Mouse (Mus musculus): Measurements from ENCODE around the gene Osbpl2. TPM values are rescaled to one million over a fixed set of nuclear protein-coding genes. Genes with fewer than 3 reads are reported as not detected.

Osbpl2 gene
- total and polyA plus RNA-seq, 3 experiments: 11.4 to 15.6 (median 12.8) TPM

DNA sequence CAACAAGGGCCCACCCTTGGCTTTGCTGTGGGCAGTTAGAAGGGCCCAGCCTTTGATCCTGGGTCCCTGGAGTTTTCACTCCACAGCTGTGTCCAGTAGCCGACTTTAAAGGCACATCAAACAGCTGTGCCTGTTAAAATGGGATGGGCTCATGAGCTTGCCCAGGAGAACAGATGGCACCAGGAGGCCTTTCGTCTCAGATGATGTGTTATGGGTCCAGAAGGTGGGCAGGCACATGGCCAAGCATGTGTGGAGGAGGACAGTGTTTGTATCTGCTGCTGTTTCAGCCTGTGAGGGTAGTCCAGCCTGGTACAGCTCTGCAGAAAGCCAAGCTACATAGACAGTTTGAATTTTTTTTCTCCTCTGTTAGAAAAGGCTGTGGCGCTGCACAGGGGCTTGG lies 35.7 kb downstream of the Osbpl2 start:
- no peaks in the 10 kb centered on the region for H3K9me3 ChIP-seq (replicated peaks; ENCODE audit: low read length)
- no peak overlapping the region for H3K4me3 ChIP-seq (replicated peaks in 1 of 3; ENCODE audit: low read depth in 2 of 3, low read length in 2 of 3, poor library complexity in 1 of 3)
- TF ChIP-seq RAD21 (IDR thresholded peaks at IDR 0.05; ENCODE audit: low read depth, low read length) (no peak), POLR2AphosphoS2 (IDR thresholded peaks at IDR 0.05; ENCODE audit: low read depth, low read length) (no peak), MYC (IDR thresholded peaks at IDR 0.05; ENCODE audit: low read depth, low read length) (no peak), JUN (IDR thresholded peaks at IDR 0.05; ENCODE audit: insufficient read depth, low read depth, low read length) (no peak), JUND (conservative IDR thresholded peaks at IDR 0.05; ENCODE audit: low read depth, low read length) (no peak), MEF2A (IDR thresholded peaks at IDR 0.05; ENCODE audit: borderline replicate concordance, low read depth, low read length) (no peak), MAZ (IDR thresholded peaks at IDR 0.05; ENCODE audit: low read depth, low read length) (no peak), PAX5 (IDR thresholded peaks at IDR 0.05; ENCODE audit: low read length) (no peak), KAT2A (IDR thresholded peaks at IDR 0.05; ENCODE audit: insufficient replicate concordance, low read length) (no peak)
- in situ Hi-C loops (cut with MboI; ENCODE audit: low pct_ligation_motif_present, low pct_unique_long_range_greater_than_20kb, low sequenced_read_pairs): no loop called here
- dilution Hi-C loops (cut with MboI; ENCODE audit: extremely low pct_ligation_motif_present, extremely low pct_unique_long_range_greater_than_20kb, low sequenced_read_pairs): no loop called here
- no peaks in the 10 kb centered on the region for H3K79me2 ChIP-seq (replicated peaks; ENCODE audit: control insufficient read depth, extremely low read depth, insufficient read depth, poor library complexity, severe bottlenecking)
- no peak overlapping the region for H3K27ac ChIP-seq (ENCODE audit: insufficient read depth, low read depth)
- H3K4me2 ChIP-seq (ENCODE audit: insufficient read depth, low read depth, poor library complexity, severe bottlenecking): no peak overlapping the region
- DNase-seq (ENCODE audit: extremely low read depth): no peak
- no peaks in the 10 kb centered on the region for H3K27me3 ChIP-seq (replicated peaks)
- no peak overlapping the region for H3K9ac ChIP-seq (ENCODE audit: insufficient read depth, low read depth)
- H3K4me1 ChIP-seq (ENCODE audit: control insufficient read depth in 1 of 2, insufficient read depth in 2 of 2): no peaks in the 10 kb centered on the region
- H3K36me3 ChIP-seq (replicated peaks in 1 of 2; ENCODE audit: control insufficient read depth in 1 of 2, insufficient read depth in 1 of 2, low read length in 1 of 2): peaks cover 68 to 82% of the 10 kb centered on the region in 2 experiments

DNA sequence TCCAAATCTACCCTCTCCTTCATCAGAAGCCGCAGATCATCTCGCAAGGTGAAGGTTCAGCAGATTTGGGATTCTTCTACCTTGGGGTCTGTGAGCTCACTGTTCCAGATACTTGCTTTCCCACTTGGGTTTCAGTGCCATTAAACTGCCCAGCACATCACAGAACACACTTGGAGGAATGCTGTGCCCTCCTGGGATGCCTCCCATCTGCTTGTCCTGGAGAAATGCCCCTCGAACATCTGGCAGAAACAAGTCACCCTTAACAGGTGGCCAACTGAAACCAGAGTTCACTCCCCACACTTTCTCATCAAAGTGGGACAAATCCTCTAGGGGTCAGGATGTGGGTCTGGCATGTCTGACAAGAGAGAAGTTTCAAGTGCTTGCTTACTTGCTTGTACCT lies 39.5 kb downstream of the Osbpl2 start:
- H3K4me3 ChIP-seq (replicated peaks in 1 of 3; ENCODE audit: low read depth in 2 of 3, low read length in 2 of 3, poor library complexity in 1 of 3): no peak overlapping the region
- H3K4me1 ChIP-seq (ENCODE audit: control insufficient read depth in 1 of 2, insufficient read depth in 2 of 2): no peaks in the 10 kb centered on the region
- H3K4me2 ChIP-seq (ENCODE audit: insufficient read depth, low read depth, poor library complexity, severe bottlenecking): no peak overlapping the region
- H3K9ac ChIP-seq (ENCODE audit: insufficient read depth, low read depth): no peak overlapping the region
- in situ Hi-C loops (cut with MboI; ENCODE audit: low pct_ligation_motif_present, low pct_unique_long_range_greater_than_20kb, low sequenced_read_pairs) (no loop called here), dilution Hi-C loops (cut with MboI; ENCODE audit: extremely low pct_ligation_motif_present, extremely low pct_unique_long_range_greater_than_20kb, low sequenced_read_pairs) (no loop called here)
- TF ChIP-seq MEF2A (IDR thresholded peaks at IDR 0.05; ENCODE audit: borderline replicate concordance, low read depth, low read length) (no peak), ELF1 (IDR thresholded peaks at IDR 0.05; ENCODE audit: low read depth, low read length) (no peak), TBP (conservative IDR thresholded peaks at IDR 0.05; ENCODE audit: low read depth, low read length) (no peak), USF2 (conservative IDR thresholded peaks at IDR 0.05; ENCODE audit: low read depth, low read length) (no peak), CHD1 (IDR thresholded peaks at IDR 0.05; ENCODE audit: low read depth, low read length) (no peak), ZKSCAN1 (IDR thresholded peaks at IDR 0.05; ENCODE audit: borderline replicate concordance, low read depth, low read length) (no peak), CHD2 (IDR thresholded peaks at IDR 0.05; ENCODE audit: low read length) (no peak), E2F4 (IDR thresholded peaks at IDR 0.05; ENCODE audit: insufficient replicate concordance, low read depth, low read length) (no peak), GABPA (IDR thresholded peaks at IDR 0.05; ENCODE audit: insufficient replicate concordance, low read depth, low read length) (no peak), ETS1 (conservative IDR thresholded peaks at IDR 0.05; ENCODE audit: low read depth, low read length) (no peak), CTCF (conservative IDR thresholded peaks at IDR 0.05 in 1 of 2, IDR thresholded peaks at IDR 0.05 in 1 of 2; ENCODE audit: low read depth in 2 of 2, low read length in 2 of 2) (no peak), KAT2A (IDR thresholded peaks at IDR 0.05; ENCODE audit: insufficient replicate concordance, low read length) (no peak)
- H3K27me3 ChIP-seq (replicated peaks): no peaks in the 10 kb centered on the region
- H3K27ac ChIP-seq (ENCODE audit: insufficient read depth, low read depth): no peak overlapping the region
- H3K36me3 ChIP-seq (replicated peaks in 1 of 2; ENCODE audit: control insufficient read depth in 1 of 2, insufficient read depth in 1 of 2, low read length in 1 of 2): peaks cover 57 to 80% of the 10 kb centered on the region in 2 experiments
- H3K9me3 ChIP-seq (replicated peaks; ENCODE audit: low read length): no peaks in the 10 kb centered on the region
- H3K79me2 ChIP-seq (replicated peaks; ENCODE audit: control insufficient read depth, extremely low read depth, insufficient read depth, poor library complexity, severe bottlenecking): no peaks in the 10 kb centered on the region
- no peak for DNase-seq (ENCODE audit: extremely low read depth)

Data from CH12.LX (cell line).